Mouse (Mus musculus) G1E (cell line): ENCODE data around the gene Drosha.

ENCODE experiments used
- CTCF ChIP-seq: IDR thresholded peaks from 2 replicates; pipeline ENCODE4 v1.5.1; 2012; ENCODE audit warnings: low read depth, low read length, inconsistent platforms, mixed read lengths
- GATA1 ChIP-seq: IDR thresholded peaks from 2 replicates; pipeline ENCODE4 v1.6.1; 2012; ENCODE audit warnings: borderline replicate concordance, low read length, inconsistent platforms, mixed read lengths
- POLR2AphosphoS5 ChIP-seq: IDR thresholded peaks from 2 replicates; pipeline ENCODE4 v1.6.1; 2012; ENCODE audit warnings: low read depth, low read length, inconsistent platforms; ENCODE audit not compliant: insufficient replicate concordance
- TAL1 ChIP-seq: conservative IDR thresholded peaks from 2 replicates; pipeline ENCODE4 v1.6.1; 2012; ENCODE audit warnings: low read depth, low read length, inconsistent platforms, mixed read lengths

- TF ChIP-seq CTCF (no peak), GATA1 (no peak), TAL1 (peak; percentile 55), POLR2AphosphoS5 (no peak)
These were observed 19.5 kb upstream of the Drosha start for GRCm38 (mm10) chr15:12805071-12805470.
